Mouse (Mus musculus) frontal cortex, postnatal 25 days (tissue): Measurements from ENCODE around the gene Coasy.

Source experiments
- DNase-seq, 2 experiments: peaks; one replicate each; pipeline ENCODE4 v3.0.0; 2022; ENCODE audit warnings: low spot score in 2 of 2

The Coasy gene

DNA sequence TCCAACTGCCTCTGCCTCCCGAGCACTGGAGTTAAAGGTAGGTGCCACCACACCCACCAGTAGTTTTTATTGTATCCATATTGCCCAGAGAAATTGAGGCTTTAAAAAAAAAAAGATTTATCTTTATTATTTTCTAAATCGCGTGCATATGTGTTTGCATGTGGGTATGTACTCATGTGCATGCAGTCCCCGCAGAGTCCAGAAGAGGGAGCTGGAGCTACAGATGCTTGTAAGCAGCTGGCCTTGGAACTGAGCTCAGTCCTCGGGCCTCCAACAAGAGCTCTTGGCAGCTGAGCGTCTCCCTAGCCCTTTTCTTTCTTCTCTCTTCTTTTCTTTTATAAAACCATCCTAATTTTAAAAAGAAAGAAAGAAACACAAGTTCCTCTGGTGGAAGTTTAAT lies 49.3 kb downstream of the Coasy start:
- DNase-seq: no peak

DNA sequence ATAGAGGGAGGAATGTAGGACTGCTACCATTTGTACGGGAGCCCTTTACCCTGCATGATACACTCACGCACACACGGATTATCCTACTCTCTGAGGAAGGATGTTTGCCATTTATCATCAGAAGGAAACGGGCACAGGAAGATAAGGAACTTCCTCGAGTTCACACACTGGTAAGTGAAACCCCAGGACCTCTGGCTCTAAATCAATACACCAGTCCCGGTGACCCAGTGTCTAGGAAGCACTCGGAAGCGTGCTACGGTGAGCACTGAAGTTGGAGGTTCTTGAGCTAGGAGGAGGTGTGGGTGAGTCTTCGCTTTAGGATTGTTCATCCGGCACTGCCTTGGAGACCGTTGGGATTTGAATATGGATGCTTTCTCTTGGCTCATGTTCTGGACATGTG lies 50.7 kb downstream of the Coasy start:
- DNase-seq: no peak

DNA sequence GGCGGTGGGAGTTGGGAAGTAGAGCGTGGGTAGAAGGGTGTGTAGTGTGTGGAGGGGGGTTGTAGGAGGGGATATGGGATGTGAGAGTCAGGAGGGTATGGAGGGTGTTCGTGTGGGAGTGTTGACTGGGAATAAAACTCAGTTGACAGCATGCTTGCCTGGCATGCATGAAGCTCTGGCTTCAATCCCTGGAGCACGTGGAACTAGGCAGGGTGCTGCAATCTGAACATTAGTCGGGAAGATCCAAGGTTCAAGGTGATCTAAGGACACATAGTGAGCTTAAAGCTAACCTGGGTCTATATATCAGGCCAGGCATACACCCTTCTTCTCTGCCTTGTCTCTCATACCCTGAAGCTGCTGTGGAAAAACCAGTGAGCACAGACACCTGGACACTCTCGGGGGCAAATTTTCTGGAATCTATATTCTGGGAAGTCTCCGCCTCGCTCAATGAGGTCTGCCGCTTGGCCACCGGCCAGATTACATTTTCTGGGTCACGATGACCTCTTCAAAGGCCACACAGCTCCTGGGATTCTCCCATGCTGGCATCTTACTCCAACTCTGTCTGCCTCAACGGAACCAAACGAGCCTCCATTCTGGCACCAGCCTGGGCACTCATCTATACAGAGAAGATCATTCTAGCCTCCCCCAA lies 52.0 kb downstream of the Coasy start:
- DNase-seq: no peak
